Mouse (Mus musculus): ENCODE data around the gene Prom1. TPM values are rescaled to one million over a fixed set of nuclear protein-coding genes. Genes with fewer than 3 reads are reported as not detected.

The Prom1 gene
- total and polyA plus RNA-seq, 2 experiments from 2014 or later = 2.6 to 4.4 TPM

DNA sequence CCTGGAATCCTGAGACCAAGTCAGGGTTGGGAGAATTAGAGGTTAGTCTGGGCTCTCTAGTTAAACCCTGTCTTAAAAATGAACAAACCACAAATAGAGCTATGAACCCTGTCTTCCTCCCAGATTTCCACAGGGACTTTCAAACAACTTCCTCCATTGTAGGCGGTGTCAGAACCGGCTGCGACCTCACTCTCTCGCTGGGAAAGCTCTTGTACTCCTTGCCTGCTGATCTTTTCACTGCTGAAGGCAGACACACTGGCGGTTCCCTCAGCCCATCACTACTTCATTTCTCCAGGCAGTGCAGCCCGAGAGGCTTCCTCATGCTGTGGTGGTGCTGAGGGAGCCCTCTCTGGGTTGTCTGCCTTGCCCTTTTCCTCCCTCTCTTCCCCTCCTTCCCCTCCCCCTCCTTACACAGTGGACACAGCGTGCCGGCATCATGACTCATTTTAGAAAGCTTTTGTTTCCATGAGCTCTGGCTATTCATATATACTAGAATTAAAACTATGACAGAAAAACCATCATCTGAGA is 153.0 kb downstream of the Prom1 start:
- Histone ChIP-seq H3K36me3 (replicated peaks; ENCODE audit: control insufficient read depth, insufficient read depth, low read length) (no peaks in the 10 kb centered on the region), H3K4me3 (ENCODE audit: low read depth, low read length) (peak overlapping the region; percentile 41), H3K27me3 (ENCODE audit: control insufficient read depth, insufficient read depth, low read length) (no peaks in the 10 kb centered on the region), H3K9me3 (replicated peaks; ENCODE audit: control insufficient read depth, low read length) (no peaks in the 10 kb centered on the region), H3K4me1 (ENCODE audit: control insufficient read depth, insufficient read depth) (peaks cover 16% of the 10 kb centered on the region), H3K4me2 (ENCODE audit: low read depth, low read length) (peak overlapping the region; percentile 63), H3K9ac (replicated peaks; ENCODE audit: low read depth, low read length) (peak overlapping the region; percentile 43), H3K27ac (ENCODE audit: low read depth) (peak overlapping the region; percentile 76)
- WGBS = 3% methylated on average over 8 of the region's 8 CpGs
- no peak for TF ChIP-seq CTCF (IDR thresholded peaks at IDR 0.05; ENCODE audit: low read depth)
- TF ChIP-seq EP300 (IDR thresholded peaks at IDR 0.05; ENCODE audit: low read depth) = no peak
- peak; percentile 71 for ATAC-seq (ENCODE audit: insufficient read depth, low read depth)
- DNase-seq (ENCODE audit: low spot score) = peak; percentile 47

DNA sequence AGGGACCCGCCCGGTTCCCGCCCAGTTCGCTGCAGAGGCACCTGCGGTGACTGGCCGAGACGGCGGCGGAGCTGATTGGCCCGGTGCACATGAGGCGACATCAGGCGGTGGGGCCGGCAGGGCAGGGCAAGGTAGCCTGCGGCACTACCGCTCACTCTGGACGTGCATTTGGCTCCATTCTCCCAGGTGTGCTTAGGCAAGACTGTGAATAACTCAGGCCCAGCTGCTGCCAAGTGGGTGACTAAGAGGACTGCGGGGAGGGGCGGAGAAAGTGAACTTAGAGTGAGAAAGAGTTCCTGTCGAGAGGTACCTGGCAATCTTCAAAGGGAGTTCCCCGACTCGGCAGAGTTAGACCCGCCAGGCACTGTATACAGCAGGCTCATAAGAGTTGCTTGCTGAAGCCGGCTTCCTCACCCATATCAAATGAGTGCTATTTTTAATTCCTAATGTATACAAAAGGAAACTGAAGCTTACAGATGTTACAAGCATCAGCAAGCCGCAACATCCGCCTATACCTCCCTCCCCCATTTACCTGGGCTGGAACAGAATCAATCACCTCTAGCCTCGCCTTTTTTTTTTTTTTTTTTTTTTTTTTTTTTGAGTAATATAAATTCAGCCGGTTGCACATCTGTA is 153.6 kb downstream of the Prom1 start:
- WGBS = 2% methylated on average over 27 of the region's 27 CpGs
- Histone ChIP-seq H3K27ac (ENCODE audit: low read depth) (no peak overlapping the region), H3K9ac (replicated peaks; ENCODE audit: low read depth, low read length) (peak overlapping the region; percentile 43; the same call in 1 of the 2 replicates)

DNA sequence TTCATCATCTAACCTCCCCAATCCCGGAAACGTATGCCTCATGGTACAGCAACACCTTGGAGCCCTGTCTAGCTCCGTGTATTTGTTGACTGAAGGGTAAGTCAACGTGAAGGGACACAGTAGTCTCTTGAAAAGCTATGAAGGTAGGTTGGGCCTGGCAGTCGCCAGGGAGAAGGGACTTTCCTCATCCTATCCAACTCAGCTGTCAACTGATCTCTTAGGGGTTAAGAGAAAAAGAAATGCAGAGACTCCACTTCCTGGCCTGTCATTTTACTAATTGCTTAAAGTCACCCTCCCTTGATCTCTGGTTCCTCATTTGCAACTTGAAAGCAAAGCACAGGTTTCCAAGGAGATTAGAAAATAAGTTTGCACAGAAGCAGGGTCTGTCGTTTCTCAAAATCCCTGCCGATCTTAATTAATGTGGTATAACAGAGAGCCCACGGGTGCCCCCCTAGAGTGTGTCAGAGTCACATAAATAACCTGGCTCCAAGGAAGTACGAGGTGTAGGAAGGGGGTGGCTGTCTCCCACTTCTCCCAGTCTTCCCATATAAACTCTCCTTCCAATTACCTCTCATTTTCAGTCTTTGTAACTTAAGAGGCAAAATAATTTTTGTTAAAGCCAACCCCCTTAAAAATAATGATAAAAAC is 154.4 kb downstream of the Prom1 start:
- no peaks in the 10 kb centered on the region for H3K36me3 ChIP-seq (replicated peaks; ENCODE audit: control insufficient read depth, insufficient read depth, low read length)
- peaks cover 16% of the 10 kb centered on the region for H3K4me1 ChIP-seq (ENCODE audit: control insufficient read depth, insufficient read depth)
- no peak overlapping the region for H3K9ac ChIP-seq (replicated peaks; ENCODE audit: low read depth, low read length)
- no peaks in the 10 kb centered on the region for H3K9me3 ChIP-seq (replicated peaks; ENCODE audit: control insufficient read depth, low read length)
- no peak overlapping the region for H3K27ac ChIP-seq (ENCODE audit: low read depth)
- WGBS = 50% methylated on average over 9 of the region's 9 CpGs
- no peak for ATAC-seq (ENCODE audit: insufficient read depth, low read depth)
- no peaks in the 10 kb centered on the region for H3K27me3 ChIP-seq (ENCODE audit: control insufficient read depth, insufficient read depth, low read length)
- peak; percentile 5 for DNase-seq (ENCODE audit: low spot score)
- H3K4me2 ChIP-seq (ENCODE audit: low read depth, low read length) = peak overlapping the region; percentile 63
- H3K4me3 ChIP-seq (ENCODE audit: low read depth, low read length) = no peak overlapping the region
- TF ChIP-seq EP300 (IDR thresholded peaks at IDR 0.05; ENCODE audit: low read depth) (no peak), CTCF (IDR thresholded peaks at IDR 0.05; ENCODE audit: low read depth) (no peak)

More for the DNA sequence above, 153.6 kb downstream of the Prom1 start:
- H3K4me2 ChIP-seq (ENCODE audit: low read depth, low read length) = peak overlapping the region; percentile 63
- H3K4me1 ChIP-seq (ENCODE audit: control insufficient read depth, insufficient read depth) = peaks cover 16% of the 10 kb centered on the region
- peak overlapping the region; percentile 41 for H3K4me3 ChIP-seq (ENCODE audit: low read depth, low read length)
- TF ChIP-seq EP300 (IDR thresholded peaks at IDR 0.05; ENCODE audit: low read depth) = no peak
- no peak for TF ChIP-seq CTCF (IDR thresholded peaks at IDR 0.05; ENCODE audit: low read depth)
- H3K27me3 ChIP-seq (ENCODE audit: control insufficient read depth, insufficient read depth, low read length) = no peaks in the 10 kb centered on the region
- H3K9me3 ChIP-seq (replicated peaks; ENCODE audit: control insufficient read depth, low read length) = no peaks in the 10 kb centered on the region
- H3K36me3 ChIP-seq (replicated peaks; ENCODE audit: control insufficient read depth, insufficient read depth, low read length) = no peaks in the 10 kb centered on the region
- ATAC-seq (ENCODE audit: insufficient read depth, low read depth) = peak; percentile 39; the same call in 1 of the 2 replicates
- DNase-seq (ENCODE audit: low spot score) = peak; percentile 21

Other genes starting within 250 kb of the Prom1 start
- 17.2 and 19.6 TPM in 2 replicates for gene Cd38, start 233.5 kb downstream of the Prom1 start, total RNA-seq (2014; rRNA removed; ENCODE audit: low replicate concordance)
- 12.9 and 13.1 TPM in 2 replicates for gene Cd38, start 233.5 kb downstream of the Prom1 start, polyA plus RNA-seq (2015; fragmentation: Nextera tagmentation; extraction: Ambion mirVana)
- gene Gm7879, start 188.9 kb downstream of the Prom1 start, total RNA-seq (2014; rRNA removed; ENCODE audit: low replicate concordance) = not detected in 2 replicates
- not detected in 2 replicates for gene Gm7879, start 188.9 kb downstream of the Prom1 start, polyA plus RNA-seq (2015; fragmentation: Nextera tagmentation; extraction: Ambion mirVana)
- gene Fgfbp1, start 120.3 kb downstream of the Prom1 start, total RNA-seq (2014; rRNA removed; ENCODE audit: low replicate concordance) = 3.5 and 7.3 TPM in 2 replicates
- 0.87 and 1.3 TPM in 2 replicates for gene Fgfbp1, start 120.3 kb downstream of the Prom1 start, polyA plus RNA-seq (2015; fragmentation: Nextera tagmentation; extraction: Ambion mirVana)
- 36.4 and 57.4 TPM in 2 replicates for gene Tapt1, start 124.6 kb upstream of the Prom1 start, total RNA-seq (2014; rRNA removed; ENCODE audit: low replicate concordance)
- 14.4 and 15.7 TPM in 2 replicates for gene Tapt1, start 124.6 kb upstream of the Prom1 start, polyA plus RNA-seq (2015; fragmentation: Nextera tagmentation; extraction: Ambion mirVana)